Mouse (Mus musculus): ENCODE data around the gene Mpst. TPM values are rescaled to one million over a fixed set of nuclear protein-coding genes. Genes with fewer than 3 reads are reported as not detected.

Gene Mpst
- polyA plus RNA-seq (2017; shearing (Covaris generic)), result 6.1 TPM

GRCm38 (mm10) chr15:78406293-78406934 lies at the start of gene Mpst:
TSS of gene Mpst (plus strand) at chr15:78406416.

GRCm38 (mm10) chr15:78395478-78395962 lies 10.7 kb upstream of the Mpst start, which contains the start of gene Tex33:
TSS of gene Tex33 (minus strand) at chr15:78395912.

GRCm38 (mm10) chr15:78405517-78406211 lies 552 bp upstream of the Mpst start, which contains the start of gene Tst:
TSS of gene Tst (minus strand) at chr15:78405907.

GRCm38 (mm10) chr15:78428391-78429138 lies 22.3 kb downstream of the Mpst start, which contains the start of gene Kctd17:
TSS of gene Kctd17 (plus strand) at chr15:78428564.

Other genes starting within 250 kb of the Mpst start
- gene Ift27, start 232.3 kb upstream of the Mpst start, polyA plus RNA-seq (2017; shearing (Covaris generic)), result 75.9 TPM
- not detected for gene Pvalb, start 200.0 kb upstream of the Mpst start, polyA plus RNA-seq (2017; shearing (Covaris generic))
- gene Ncf4, start 161.6 kb upstream of the Mpst start, polyA plus RNA-seq (2017; shearing (Covaris generic)), result 192 TPM
- gene Csf2rb2, start 100.7 kb upstream of the Mpst start, polyA plus RNA-seq (2017; shearing (Covaris generic)), result not detected
- gene Csf2rb, start 80.7 kb upstream of the Mpst start, polyA plus RNA-seq (2017; shearing (Covaris generic)), result 0.72 TPM
- not detected for gene Tex33, start 10.5 kb upstream of the Mpst start, polyA plus RNA-seq (2017; shearing (Covaris generic))
- gene Tst, start 509 bp upstream of the Mpst start, polyA plus RNA-seq (2017; shearing (Covaris generic)), result 1.6 TPM
- gene Kctd17, start 22.1 kb downstream of the Mpst start, polyA plus RNA-seq (2017; shearing (Covaris generic)), result 19.1 TPM
- gene Tmprss6, start 62.2 kb downstream of the Mpst start, polyA plus RNA-seq (2017; shearing (Covaris generic)), result not detected
- 1,206 TPM for gene Il2rb, start 88.9 kb downstream of the Mpst start, polyA plus RNA-seq (2017; shearing (Covaris generic))
- 6.3 TPM for gene C1qtnf6, start 125.0 kb downstream of the Mpst start, polyA plus RNA-seq (2017; shearing (Covaris generic))
- not detected for gene Sstr3, start 138.3 kb downstream of the Mpst start, polyA plus RNA-seq (2017; shearing (Covaris generic))
- 3,341 TPM for gene Rac2, start 166.4 kb downstream of the Mpst start, polyA plus RNA-seq (2017; shearing (Covaris generic))
- gene Cyth4, start 190.6 kb downstream of the Mpst start, polyA plus RNA-seq (2017; shearing (Covaris generic)), result 441 TPM

All from CD4-positive, CD25-positive, alpha-beta regulatory T cell, adult 9 weeks (primary cell).